Mouse (Mus musculus) forebrain, embryonic 14.5 days (tissue): ENCODE measurements around the gene Tbc1d22b. TPM values are rescaled to one million over a fixed set of nuclear protein-coding genes. Genes with fewer than 3 reads are reported as not detected.

Source experiments
- ATAC-seq: fragments of 200-750 bp; cut with Nextera tagmentation; 2 replicates; pipeline ENCODE4 v1.8.0; 2017; ENCODE audit warnings: mild to moderate bottlenecking, moderate library complexity
- DNase-seq: peaks from one replicate; pipeline ENCODE4 v3.0.0-alpha.2; 2015; ENCODE audit warnings: low spot score
- H3K27ac ChIP-seq: fragments of 300-500 bp; sonication (generic); 2 replicates; pipeline ENCODE4 v1.5.1; 2014; ENCODE audit warnings: low read depth, mild to moderate bottlenecking, control low read depth, low read length, moderate library complexity
- H3K27me3 ChIP-seq: fragments of 300-500 bp; sonication (generic); replicated peaks from 2 replicates; pipeline ENCODE4 v1.6.1; 2014; ENCODE audit warnings: low read length, control low read depth, mixed read lengths; ENCODE audit not compliant: control insufficient read depth, insufficient read depth
- H3K36me3 ChIP-seq: fragments of 300-500 bp; sonication (generic); 2 replicates; pipeline ENCODE4 v1.6.1; 2014; ENCODE audit warnings: low read length, control low read depth; ENCODE audit not compliant: control insufficient read depth, insufficient read depth
- H3K4me1 ChIP-seq: fragments of 300-500 bp; sonication (generic); 2 replicates; pipeline ENCODE4 v1.6.1; 2014; ENCODE audit warnings: antibody characterized with exemption, low read length, control low read depth; ENCODE audit not compliant: control insufficient read depth, insufficient read depth
- H3K4me2 ChIP-seq: fragments of 300-500 bp; sonication (generic); 2 replicates; pipeline ENCODE4 v1.6.1; 2014; ENCODE audit warnings: mild to moderate bottlenecking, control low read depth, low read length
- H3K4me3 ChIP-seq: fragments of 300-500 bp; sonication (generic); 2 replicates; pipeline ENCODE4 v1.5.1; 2014; ENCODE audit warnings: low read depth, low read length, control low read depth
- H3K9ac ChIP-seq: fragments of 300-500 bp; sonication (generic); 2 replicates; pipeline ENCODE4 v1.6.1; 2014; ENCODE audit warnings: mild to moderate bottlenecking, low read length, control low read depth, moderate library complexity
- H3K9me3 ChIP-seq: fragments of 300-500 bp; sonication (generic); replicated peaks from 2 replicates; pipeline ENCODE4 v1.6.1; 2016; ENCODE audit warnings: low read length, control low read depth, mixed read lengths; ENCODE audit not compliant: control insufficient read depth
- WGBS: fragments of 180-500 bp; shearing (Covaris S2); extraction: QIAGEN DNeasy Blood & Tissue Kit; methylation state at CpG from one replicate; pipeline ENCODE4 v1.1.7; 2014; 5-methylcytosine and 5-hydroxymethylcytosine counted together
- polyA plus RNA-seq: library from polyadenylated mRNA; unstranded; fragments of >200 nt; fragmentation: Nextera tagmentation; extraction: Ambion mirVana; gene quantifications from 2 replicates; pipeline ENCODE4 v1.2.1, GENCODE M21; 2014

The Tbc1d22b gene
- polyA plus RNA-seq, 1 experiment from 2014 or later: 18.4 TPM

DNA sequence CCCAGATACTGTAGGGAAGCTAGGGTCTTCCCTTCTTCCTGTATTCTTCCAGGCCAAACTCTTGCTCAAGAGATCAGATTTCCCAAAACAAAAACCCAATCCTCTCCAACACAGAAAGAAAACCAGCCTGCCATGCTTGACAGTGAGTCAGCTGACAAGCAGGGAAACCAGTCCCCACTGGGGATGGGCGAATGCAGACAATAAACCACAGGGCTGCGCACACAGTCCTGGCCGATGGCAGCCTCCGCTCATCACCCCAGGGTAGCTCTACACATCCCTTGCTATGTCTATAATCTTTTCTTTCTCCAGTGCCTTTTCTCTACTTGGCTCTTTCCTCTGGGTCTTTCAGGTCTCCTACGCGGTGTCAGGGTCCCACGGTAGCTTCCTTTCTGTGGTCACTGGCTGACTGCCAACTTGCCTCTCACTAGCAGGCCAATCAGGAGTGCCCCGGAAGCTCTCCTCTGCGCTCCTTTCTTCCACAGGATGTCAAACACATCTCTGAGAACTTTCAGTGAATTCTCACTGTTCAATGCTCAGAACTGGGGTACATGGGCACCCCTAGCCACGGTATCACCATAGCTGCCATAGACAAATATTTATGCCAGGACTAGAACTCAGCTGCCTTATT is 17.7 kb upstream of the Tbc1d22b start:
- no peak for ATAC-seq
- H3K4me1 ChIP-seq: 0 out of 2 replicates have a peak, but pooled peaks cover 3% of the 10 kb centered on the region
- WGBS: 46% methylated on average over 10 of the region's 10 CpGs
- H3K9me3 ChIP-seq: no peaks in the 10 kb centered on the region
- no peak overlapping the region for H3K4me3 ChIP-seq
- 0 out of 2 replicates have a peak overlapping the region, but pooled peaks have one; percentile 9 for H3K27ac ChIP-seq
- no peaks in the 10 kb centered on the region for H3K36me3 ChIP-seq
- peak; percentile 37 for DNase-seq
- no peak overlapping the region for H3K9ac ChIP-seq
- no peaks in the 10 kb centered on the region for H3K27me3 ChIP-seq
- no peak overlapping the region for H3K4me2 ChIP-seq

DNA sequence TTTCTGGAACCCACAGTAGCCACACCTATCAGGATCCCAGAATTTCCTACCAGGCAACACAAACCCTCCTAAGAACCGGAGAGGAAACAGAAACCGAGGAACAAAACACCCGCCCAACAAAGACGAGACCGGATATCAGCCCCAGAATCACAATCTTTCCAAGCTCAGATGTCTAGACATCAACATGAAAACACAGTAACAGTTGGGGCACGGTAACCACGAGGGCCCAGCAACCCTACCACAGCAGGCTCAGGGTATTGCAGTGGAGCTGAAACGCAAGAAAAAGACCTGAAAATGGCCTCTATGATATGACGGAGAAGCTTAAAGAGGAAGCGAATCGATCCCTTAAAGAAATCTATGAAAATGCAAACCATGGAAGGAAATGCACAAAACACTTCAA is 15.7 kb upstream of the Tbc1d22b start:
- 93% methylated on average over 11 of the region's 11 CpGs for WGBS

DNA sequence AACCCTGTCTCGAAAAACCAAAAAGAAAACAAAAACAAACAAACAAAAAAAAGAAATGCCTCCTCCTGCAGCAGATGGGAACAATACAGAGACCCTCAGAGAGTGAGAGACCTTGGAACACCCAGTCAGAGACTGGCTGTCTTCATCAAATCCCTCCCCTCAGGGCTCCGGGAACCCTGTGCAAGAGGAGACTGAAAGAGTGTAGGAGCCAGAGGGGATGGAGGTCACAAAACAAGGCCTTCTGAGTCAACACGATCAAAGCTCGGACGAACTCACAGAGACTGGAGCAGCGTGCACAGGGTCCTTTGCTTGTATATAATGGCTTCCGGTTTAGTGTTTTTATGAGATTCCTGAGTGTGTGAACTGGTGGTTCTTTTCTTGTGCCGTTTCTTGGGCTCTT is 9.2 kb upstream of the Tbc1d22b start:
- WGBS: 89% methylated on average over 8 of the region's 8 CpGs
- H3K27ac ChIP-seq: no peak overlapping the region
- no peaks in the 10 kb centered on the region for H3K4me1 ChIP-seq

More for the DNA sequence above, 15.7 kb upstream of the Tbc1d22b start:
- H3K9ac ChIP-seq: no peak overlapping the region
- no peak overlapping the region for H3K27ac ChIP-seq
- H3K36me3 ChIP-seq: no peaks in the 10 kb centered on the region
- no peaks in the 10 kb centered on the region for H3K27me3 ChIP-seq
- no peak overlapping the region for H3K4me2 ChIP-seq
- no peak for DNase-seq
- H3K4me3 ChIP-seq: no peak overlapping the region
- no peaks in the 10 kb centered on the region for H3K9me3 ChIP-seq
- ATAC-seq: no peak
- 0 out of 2 replicates have a peak, but pooled peaks cover 3% of the 10 kb centered on the region for H3K4me1 ChIP-seq

DNA sequence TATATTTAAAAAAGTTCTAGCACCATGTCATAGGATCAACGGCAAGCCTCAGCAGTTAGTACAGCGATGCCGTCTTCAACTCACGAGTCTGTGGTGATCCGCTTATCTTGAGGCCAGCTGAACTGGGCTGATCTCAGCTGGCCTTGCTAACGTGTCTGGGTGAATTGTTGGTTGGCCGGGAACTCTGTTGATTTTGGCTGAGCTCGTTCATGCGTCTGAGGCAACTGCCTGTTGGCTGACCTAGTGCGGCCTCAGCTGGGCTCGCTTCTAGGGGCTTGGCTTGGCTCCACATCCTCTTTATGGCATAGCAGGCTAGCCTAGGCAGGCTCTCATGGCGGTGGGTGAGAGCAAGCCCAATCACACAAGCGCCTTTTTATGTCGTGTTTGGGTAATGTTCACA is 8.2 kb upstream of the Tbc1d22b start:
- no peak overlapping the region for H3K4me2 ChIP-seq
- 79% methylated on average over 14 of the region's 14 CpGs for WGBS
- no peak overlapping the region for H3K27ac ChIP-seq
- DNase-seq (peak; percentile 26), ATAC-seq (no peak)
- H3K27me3 ChIP-seq: no peaks in the 10 kb centered on the region
- no peaks in the 10 kb centered on the region for H3K4me1 ChIP-seq
- H3K9me3 ChIP-seq: no peaks in the 10 kb centered on the region
- H3K36me3 ChIP-seq: no peaks in the 10 kb centered on the region
- H3K4me3 ChIP-seq: no peak overlapping the region
- no peak overlapping the region for H3K9ac ChIP-seq

More for the DNA sequence above, 9.2 kb upstream of the Tbc1d22b start:
- DNase-seq (no peak), ATAC-seq (no peak)
- no peaks in the 10 kb centered on the region for H3K27me3 ChIP-seq
- H3K9ac ChIP-seq: no peak overlapping the region
- no peaks in the 10 kb centered on the region for H3K36me3 ChIP-seq
- no peak overlapping the region for H3K4me3 ChIP-seq
- no peak overlapping the region for H3K4me2 ChIP-seq
- no peaks in the 10 kb centered on the region for H3K9me3 ChIP-seq

DNA sequence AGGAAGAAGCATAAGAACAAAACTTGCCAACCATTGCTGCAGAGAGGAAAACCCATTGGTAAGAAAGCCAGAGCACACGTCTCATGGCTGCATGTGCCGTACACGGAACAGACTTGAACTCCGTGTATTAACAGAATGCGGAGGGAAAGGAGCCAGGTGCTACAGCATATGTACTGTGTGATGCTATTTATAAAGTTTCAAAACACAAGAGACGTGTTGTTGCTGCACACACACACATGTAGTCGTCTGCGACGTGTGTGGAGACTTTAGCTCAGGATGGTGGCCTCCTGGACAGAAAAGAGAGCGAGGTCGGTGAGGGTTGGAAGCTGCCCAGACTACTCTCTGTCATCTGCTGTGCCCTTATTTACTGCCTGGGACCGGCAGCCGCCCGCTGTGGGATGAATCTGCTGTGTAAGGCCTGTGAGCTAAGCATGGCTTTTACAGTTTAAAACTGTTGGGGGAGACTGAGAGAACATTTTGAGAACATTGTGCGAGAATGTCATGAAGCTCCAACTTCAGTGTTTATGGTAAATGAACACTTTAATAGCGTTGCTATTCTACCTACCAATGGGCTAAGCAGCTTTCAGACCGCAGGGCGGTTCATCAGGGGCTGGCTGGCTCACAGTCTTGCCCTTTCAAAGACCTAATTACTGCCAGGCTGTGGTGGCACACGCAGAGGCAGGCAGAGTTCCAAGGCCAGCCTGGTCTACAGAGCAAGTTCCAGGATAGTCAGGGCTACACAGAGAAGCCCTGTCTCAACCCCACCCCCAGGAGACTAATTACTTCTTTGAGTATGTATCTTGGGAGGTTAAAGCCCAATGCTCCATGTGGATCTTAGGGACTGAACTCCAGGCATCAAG is 6.5 kb upstream of the Tbc1d22b start:
- WGBS: 86% methylated on average over 19 of the region's 19 CpGs
- H3K27me3 ChIP-seq: no peaks in the 10 kb centered on the region
- H3K4me3 ChIP-seq: no peak overlapping the region
- ATAC-seq (no peak), DNase-seq (no peak)
- H3K4me2 ChIP-seq: no peak overlapping the region
- H3K9me3 ChIP-seq: no peaks in the 10 kb centered on the region
- no peaks in the 10 kb centered on the region for H3K36me3 ChIP-seq
- H3K27ac ChIP-seq: no peak overlapping the region
- H3K9ac ChIP-seq: no peak overlapping the region
- no peaks in the 10 kb centered on the region for H3K4me1 ChIP-seq

DNA sequence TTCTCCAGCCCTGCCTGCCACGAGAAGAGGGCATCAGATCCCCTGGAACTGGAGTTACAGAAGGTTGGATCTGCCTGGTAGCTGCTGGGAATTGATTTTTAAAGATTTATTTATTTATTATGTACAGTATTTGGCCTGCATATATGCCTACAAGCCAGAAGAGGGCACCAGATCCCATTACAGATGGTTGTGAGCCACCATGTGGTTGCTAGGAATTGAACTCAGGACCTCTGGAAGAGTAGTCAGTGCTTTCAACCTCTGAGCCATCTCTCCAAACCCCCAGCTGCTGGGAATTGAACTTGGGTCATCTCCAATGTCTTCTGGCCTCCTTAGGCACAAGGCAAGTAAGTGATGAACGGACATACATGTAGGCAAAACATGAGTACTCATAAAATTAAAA is 5.5 kb upstream of the Tbc1d22b start:
- WGBS: 82% methylated on average over 2 of the region's 2 CpGs

DNA sequence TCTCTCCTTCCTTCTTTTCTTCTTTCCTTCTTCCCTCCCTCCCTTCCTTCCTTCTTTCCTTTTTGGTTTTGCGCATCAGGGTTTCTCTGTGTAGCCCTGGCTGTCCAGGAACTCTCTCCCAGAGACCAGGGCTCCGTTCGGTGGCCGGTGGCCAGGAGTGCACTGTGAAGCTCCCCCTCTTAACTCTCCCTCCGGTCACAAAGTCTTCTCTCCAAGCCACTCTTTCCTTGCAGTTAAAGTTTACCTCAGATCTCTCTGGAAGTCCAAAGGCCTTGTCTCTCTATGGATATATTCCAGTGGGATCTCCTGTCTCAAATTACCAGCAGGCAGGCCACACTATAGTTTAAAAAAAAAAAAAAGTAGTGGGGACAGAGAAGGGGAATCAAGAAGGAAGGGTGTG is 4.3 kb upstream of the Tbc1d22b start:
- H3K27me3 ChIP-seq: no peaks in the 10 kb centered on the region

More for the DNA sequence above, 5.5 kb upstream of the Tbc1d22b start:
- ATAC-seq (no peak), DNase-seq (no peak)
- Histone ChIP-seq H3K9me3 (no peaks in the 10 kb centered on the region), H3K4me2 (no peak overlapping the region), H3K36me3 (no peaks in the 10 kb centered on the region), H3K27ac (no peak overlapping the region), H3K4me3 (no peak overlapping the region), H3K9ac (no peak overlapping the region), H3K27me3 (no peaks in the 10 kb centered on the region), H3K4me1 (no peaks in the 10 kb centered on the region)

DNA sequence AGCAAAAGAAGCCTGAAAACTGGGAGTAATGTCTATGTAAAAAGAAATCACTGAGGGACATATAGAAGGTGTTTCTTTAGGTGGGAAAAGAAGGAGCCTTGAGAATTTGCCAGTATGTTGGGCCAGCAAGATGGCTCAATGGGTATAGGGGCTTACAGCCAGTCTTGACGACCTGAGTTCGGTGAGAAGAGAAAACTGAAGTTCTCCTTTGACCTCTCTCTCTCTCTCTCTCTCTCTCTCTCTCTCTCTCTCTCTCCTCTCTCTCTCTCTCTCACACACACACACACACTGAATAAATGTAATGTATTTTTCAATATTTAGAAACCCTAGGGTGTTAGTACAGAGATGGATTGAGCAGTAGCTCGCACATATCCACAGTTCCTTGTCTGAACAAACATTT is 1.1 kb upstream of the Tbc1d22b start:
- Histone ChIP-seq H3K27me3 (no peaks in the 10 kb centered on the region), H3K27ac (no peak overlapping the region), H3K9me3 (no peaks in the 10 kb centered on the region), H3K9ac (no peak overlapping the region), H3K4me1 (peaks cover 13% of the 10 kb centered on the region), H3K4me3 (no peak overlapping the region), H3K4me2 (no peak overlapping the region), H3K36me3 (no peaks in the 10 kb centered on the region)
- ATAC-seq: no peak
- 70% methylated on average over 3 of the region's 3 CpGs for WGBS
- DNase-seq: no peak

More for the DNA sequence above, 4.3 kb upstream of the Tbc1d22b start:
- Histone ChIP-seq H3K27ac (no peak overlapping the region), H3K4me2 (no peak overlapping the region), H3K9ac (no peak overlapping the region), H3K36me3 (no peaks in the 10 kb centered on the region), H3K9me3 (no peaks in the 10 kb centered on the region), H3K4me3 (no peak overlapping the region), H3K4me1 (peaks cover 3% of the 10 kb centered on the region)
- no peak for ATAC-seq
- no peak for DNase-seq
- WGBS: 96% methylated on average over 5 of the region's 5 CpGs

DNA sequence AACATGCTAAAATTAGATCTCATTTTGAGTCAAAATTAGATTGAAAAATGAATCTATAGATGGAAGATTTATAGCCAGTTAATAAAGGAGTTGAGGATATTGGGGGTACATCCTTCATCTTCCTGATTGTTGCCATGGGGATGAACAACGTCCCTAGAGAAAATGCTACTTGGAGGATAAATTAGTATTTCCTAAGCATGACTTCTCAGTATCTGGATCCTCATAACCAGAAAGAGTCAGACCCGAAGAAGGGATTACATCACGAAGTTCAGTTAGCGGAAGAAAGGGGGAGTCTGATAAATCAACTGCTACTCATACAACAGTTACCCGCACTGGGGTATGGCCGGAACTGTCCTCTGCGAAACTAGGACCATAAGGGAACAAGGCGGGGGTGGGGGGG is 591 bp upstream of the Tbc1d22b start:
- H3K4me2 ChIP-seq: peak overlapping the region; percentile 98
- DNase-seq: no peak
- 53% methylated on average over 8 of the region's 8 CpGs for WGBS
- H3K9me3 ChIP-seq: no peaks in the 10 kb centered on the region
- H3K4me1 ChIP-seq: peaks cover 13% of the 10 kb centered on the region
- ATAC-seq: peak; percentile 33; the same call in 1 of the 2 replicates
- no peak overlapping the region for H3K9ac ChIP-seq
- no peak overlapping the region for H3K27ac ChIP-seq
- no peaks in the 10 kb centered on the region for H3K36me3 ChIP-seq
- no peak overlapping the region for H3K4me3 ChIP-seq
- no peaks in the 10 kb centered on the region for H3K27me3 ChIP-seq
